Mouse (Mus musculus): ENCODE results near the gene Cdk5. TPM values are rescaled to one million over a fixed set of nuclear protein-coding genes. Genes with fewer than 3 reads are reported as not detected.

Gene Cdk5
- polyA plus RNA-seq, 1 experiment from 2014 or later, result 48.2 TPM

- Histone ChIP-seq H3K4me1 (ENCODE audit: control insufficient read depth, insufficient read depth, low read length) (peaks cover 45% of the 10 kb centered on the region), H3K9me3 (ENCODE audit: control insufficient read depth, low read length) (no peaks in the 10 kb centered on the region), H3K4me2 (ENCODE audit: low read depth, low read length) (peak overlapping the region; percentile 85), H3K4me3 (ENCODE audit: low read depth, low read length) (peak overlapping the region; percentile 51), H3K27me3 (replicated peaks; ENCODE audit: control insufficient read depth, insufficient read depth, low read length) (no peaks in the 10 kb centered on the region), H3K27ac (replicated peaks; ENCODE audit: low read depth, low read length) (peak overlapping the region; percentile 93), H3K9ac (ENCODE audit: low read depth, low read length) (peak overlapping the region; percentile 75), H3K36me3 (ENCODE audit: control insufficient read depth, insufficient read depth, low read length) (peaks cover 32% of the 10 kb centered on the region)
- peak; percentile 72 for DNase-seq (ENCODE audit: low spot score)
- under 1% methylated on average over 27 of the region's 30 CpGs for WGBS
- ATAC-seq (ENCODE audit: low read depth), result no peak
Measured at GRCm38 (mm10) chr5:24425421-24426036, 2.2 kb upstream of the Cdk5 start.

GRCm38 (mm10) chr5:24424861-24425411, 1.6 kb upstream of the Cdk5 start:
- Histone ChIP-seq H3K36me3 (ENCODE audit: control insufficient read depth, insufficient read depth, low read length) (peaks cover 31% of the 10 kb centered on the region), H3K9ac (ENCODE audit: low read depth, low read length) (peak overlapping the region; percentile 75), H3K4me3 (ENCODE audit: low read depth, low read length) (peak overlapping the region; percentile 51), H3K4me1 (ENCODE audit: control insufficient read depth, insufficient read depth, low read length) (peaks cover 45% of the 10 kb centered on the region), H3K9me3 (ENCODE audit: control insufficient read depth, low read length) (no peaks in the 10 kb centered on the region), H3K4me2 (ENCODE audit: low read depth, low read length) (peak overlapping the region; percentile 85), H3K27me3 (replicated peaks; ENCODE audit: control insufficient read depth, insufficient read depth, low read length) (no peaks in the 10 kb centered on the region), H3K27ac (replicated peaks; ENCODE audit: low read depth, low read length) (peak overlapping the region; percentile 93)
- DNase-seq (ENCODE audit: low spot score), result peak; percentile 95
- peak; percentile 30; the same call in 1 of the 2 replicates for ATAC-seq (ENCODE audit: low read depth)
- under 1% methylated on average over 28 of the region's 60 CpGs for WGBS

- no peaks in the 10 kb centered on the region for H3K9me3 ChIP-seq (ENCODE audit: control insufficient read depth, low read length)
- ATAC-seq (ENCODE audit: low read depth) (no peak), DNase-seq (ENCODE audit: low spot score) (peak; percentile 25)
- 11% methylated on average over 21 of the region's 21 CpGs for WGBS
- H3K9ac ChIP-seq (ENCODE audit: low read depth, low read length), result peak overlapping the region; percentile 75
- H3K4me3 ChIP-seq (ENCODE audit: low read depth, low read length), result peak overlapping the region; percentile 51
- peaks cover 45% of the 10 kb centered on the region for H3K4me1 ChIP-seq (ENCODE audit: control insufficient read depth, insufficient read depth, low read length)
- peak overlapping the region; percentile 93 for H3K27ac ChIP-seq (replicated peaks; ENCODE audit: low read depth, low read length)
- no peaks in the 10 kb centered on the region for H3K27me3 ChIP-seq (replicated peaks; ENCODE audit: control insufficient read depth, insufficient read depth, low read length)
- peaks cover 31% of the 10 kb centered on the region for H3K36me3 ChIP-seq (ENCODE audit: control insufficient read depth, insufficient read depth, low read length)
- H3K4me2 ChIP-seq (ENCODE audit: low read depth, low read length), result peak overlapping the region; percentile 85
Measured at GRCm38 (mm10) chr5:24424004-24424781, 863 bp upstream of the Cdk5 start.

GRCm38 (mm10) chr5:24420381-24420780, 2.9 kb downstream of the Cdk5 start:
- Histone ChIP-seq H3K4me3 (ENCODE audit: low read depth, low read length) (no peak overlapping the region), H3K4me2 (ENCODE audit: low read depth, low read length) (no peak overlapping the region), H3K9me3 (ENCODE audit: control insufficient read depth, low read length) (no peaks in the 10 kb centered on the region), H3K36me3 (ENCODE audit: control insufficient read depth, insufficient read depth, low read length) (peaks cover 42% of the 10 kb centered on the region), H3K27me3 (replicated peaks; ENCODE audit: control insufficient read depth, insufficient read depth, low read length) (no peaks in the 10 kb centered on the region), H3K9ac (ENCODE audit: low read depth, low read length) (no peak overlapping the region), H3K4me1 (ENCODE audit: control insufficient read depth, insufficient read depth, low read length) (peaks cover 20% of the 10 kb centered on the region; the same call in 1 of the 2 replicates), H3K27ac (replicated peaks; ENCODE audit: low read depth, low read length) (no peak overlapping the region)
- ATAC-seq (ENCODE audit: low read depth), result no peak
- no peak for DNase-seq (ENCODE audit: low spot score)
- WGBS, result 85% methylated on average over 8 of the region's 9 CpGs

GRCm38 (mm10) chr5:24417587-24417986, 5.7 kb downstream of the Cdk5 start:
- no peak overlapping the region for H3K4me3 ChIP-seq (ENCODE audit: low read depth, low read length)
- H3K4me1 ChIP-seq (ENCODE audit: control insufficient read depth, insufficient read depth, low read length), result peaks cover 24% of the 10 kb centered on the region
- no peak for DNase-seq (ENCODE audit: low spot score)
- no peak overlapping the region for H3K27ac ChIP-seq (replicated peaks; ENCODE audit: low read depth, low read length)
- no peak overlapping the region for H3K4me2 ChIP-seq (ENCODE audit: low read depth, low read length)
- ATAC-seq (ENCODE audit: low read depth), result no peak
- H3K9ac ChIP-seq (ENCODE audit: low read depth, low read length), result no peak overlapping the region
- peaks cover 42% of the 10 kb centered on the region for H3K36me3 ChIP-seq (ENCODE audit: control insufficient read depth, insufficient read depth, low read length)
- 77% methylated on average over 10 of the region's 10 CpGs for WGBS
- H3K27me3 ChIP-seq (replicated peaks; ENCODE audit: control insufficient read depth, insufficient read depth, low read length), result no peaks in the 10 kb centered on the region
- H3K9me3 ChIP-seq (ENCODE audit: control insufficient read depth, low read length), result no peaks in the 10 kb centered on the region

GRCm38 (mm10) chr5:24416222-24416736, 7.1 kb downstream of the Cdk5 start:
- H3K4me1 ChIP-seq (ENCODE audit: control insufficient read depth, insufficient read depth, low read length), result peaks cover 19% of the 10 kb centered on the region
- no peaks in the 10 kb centered on the region for H3K27me3 ChIP-seq (replicated peaks; ENCODE audit: control insufficient read depth, insufficient read depth, low read length)
- ATAC-seq (ENCODE audit: low read depth) (peak; percentile 48), DNase-seq (ENCODE audit: low spot score) (peak; percentile 68)
- H3K36me3 ChIP-seq (ENCODE audit: control insufficient read depth, insufficient read depth, low read length), result peaks cover 34% of the 10 kb centered on the region
- no peak overlapping the region for H3K4me2 ChIP-seq (ENCODE audit: low read depth, low read length)
- H3K9ac ChIP-seq (ENCODE audit: low read depth, low read length), result no peak overlapping the region
- WGBS, result 2% methylated on average over 21 of the region's 21 CpGs
- no peak overlapping the region for H3K4me3 ChIP-seq (ENCODE audit: low read depth, low read length)
- no peaks in the 10 kb centered on the region for H3K9me3 ChIP-seq (ENCODE audit: control insufficient read depth, low read length)
- no peak overlapping the region for H3K27ac ChIP-seq (replicated peaks; ENCODE audit: low read depth, low read length)

GRCm38 (mm10) chr5:24413938-24414337, 9.4 kb downstream of the Cdk5 start:
- 71% methylated on average over 13 of the region's 13 CpGs for WGBS
- H3K9ac ChIP-seq (ENCODE audit: low read depth, low read length), result no peak overlapping the region
- H3K4me2 ChIP-seq (ENCODE audit: low read depth, low read length), result no peak overlapping the region

GRCm38 (mm10) chr5:24413042-24413693, 10.2 kb downstream of the Cdk5 start, which contains the start of gene Asic3:
TSS of gene Asic3 (plus strand) at chr5:24413392.
- H3K4me3 ChIP-seq (ENCODE audit: low read depth, low read length), result no peak within 1 kb of the TSS
- ATAC-seq (ENCODE audit: low read depth) (peak; percentile 15; the same call in 1 of the 2 replicates), DNase-seq (ENCODE audit: low spot score) (peak; percentile 42)
- no peak within 1 kb of the TSS; the same call in 1 of the 2 replicates for H3K4me2 ChIP-seq (ENCODE audit: low read depth, low read length)
- WGBS, result 18% methylated on average over 11 of the region's 11 CpGs
- H3K9me3 ChIP-seq (ENCODE audit: control insufficient read depth, low read length), result no peaks in the 10 kb centered on the region
- peaks cover 8% of the 10 kb centered on the region; the same call in 1 of the 2 replicates for H3K36me3 ChIP-seq (ENCODE audit: control insufficient read depth, insufficient read depth, low read length)
- H3K27me3 ChIP-seq (replicated peaks; ENCODE audit: control insufficient read depth, insufficient read depth, low read length), result no peaks in the 10 kb centered on the region
- peak within 1 kb of the TSS; percentile 28; the same call in 1 of the 2 replicates for H3K27ac ChIP-seq (replicated peaks; ENCODE audit: low read depth, low read length)
- H3K9ac ChIP-seq (ENCODE audit: low read depth, low read length), result peak within 1 kb of the TSS; percentile 40; the same call in 1 of the 2 replicates
- peaks cover 19% of the 10 kb centered on the region for H3K4me1 ChIP-seq (ENCODE audit: control insufficient read depth, insufficient read depth, low read length)

More at GRCm38 (mm10) chr5:24413938-24414337, 9.4 kb downstream of the Cdk5 start:
- DNase-seq (ENCODE audit: low spot score) (no peak), ATAC-seq (ENCODE audit: low read depth) (no peak)
- H3K27me3 ChIP-seq (replicated peaks; ENCODE audit: control insufficient read depth, insufficient read depth, low read length), result no peaks in the 10 kb centered on the region
- H3K36me3 ChIP-seq (ENCODE audit: control insufficient read depth, insufficient read depth, low read length), result peaks cover 16% of the 10 kb centered on the region; the same call in 1 of the 2 replicates
- no peak overlapping the region for H3K4me3 ChIP-seq (ENCODE audit: low read depth, low read length)
- no peaks in the 10 kb centered on the region for H3K9me3 ChIP-seq (ENCODE audit: control insufficient read depth, low read length)
- peaks cover 19% of the 10 kb centered on the region for H3K4me1 ChIP-seq (ENCODE audit: control insufficient read depth, insufficient read depth, low read length)
- no peak overlapping the region for H3K27ac ChIP-seq (replicated peaks; ENCODE audit: low read depth, low read length)
